Mouse (Mus musculus) embryonic facial prominence, embryonic 11.5 days (tissue): ENCODE results near the gene Bcl2a1b. TPM values are rescaled to one million over a fixed set of nuclear protein-coding genes. Genes with fewer than 3 reads are reported as not detected.
"Not testable (repeated sequence)": the region's sequence is repeated elsewhere in the genome, so short reads cannot be mapped to it uniquely, and the experiment has no call there.

Experiments used
- ATAC-seq: fragments of 200-750 bp; cut with Nextera tagmentation; replicated peaks from 2 replicates; pipeline ENCODE4 v1.8.0; 2017; ENCODE audit warnings: low read depth; ENCODE audit not compliant: insufficient number of reproducible peaks, low FRiP score, low TSS enrichment
- DNase-seq: peaks from one replicate; pipeline ENCODE4 v3.0.0-alpha.2; 2015; ENCODE audit warnings: low spot score
- H3K27ac ChIP-seq: fragments of 300-500 bp; sonication (generic); replicated peaks from 2 replicates; pipeline ENCODE4 v1.5.1; 2014; ENCODE audit warnings: mild to moderate bottlenecking, low read depth, low read length, control low read depth
- H3K27me3 ChIP-seq: fragments of 300-500 bp; sonication (generic); 2 replicates; pipeline ENCODE4 v1.6.1; 2014; ENCODE audit warnings: mild to moderate bottlenecking, low read length, moderate library complexity, mixed read lengths; ENCODE audit not compliant: control insufficient read depth, insufficient read depth
- H3K36me3 ChIP-seq: fragments of 300-500 bp; sonication (generic); replicated peaks from 2 replicates; pipeline ENCODE4 v1.6.1; 2014; ENCODE audit warnings: low read depth, mild to moderate bottlenecking, low read length, moderate library complexity, mixed read lengths; ENCODE audit not compliant: control insufficient read depth, insufficient read depth
- H3K4me1 ChIP-seq: fragments of 300-500 bp; sonication (generic); 2 replicates; pipeline ENCODE4 v1.6.1; 2014; ENCODE audit warnings: low read length, mixed read lengths; ENCODE audit not compliant: control insufficient read depth, insufficient read depth
- H3K4me2 ChIP-seq: fragments of 300-500 bp; sonication (generic); 2 replicates; pipeline ENCODE4 v1.6.1; 2014; ENCODE audit warnings: low read depth, mild to moderate bottlenecking, control low read depth, low read length, moderate library complexity
- H3K4me3 ChIP-seq: fragments of 300-500 bp; sonication (generic); 2 replicates; pipeline ENCODE4 v1.5.1; 2014; ENCODE audit warnings: low read depth, low read length, control low read depth
- H3K9ac ChIP-seq: fragments of 300-500 bp; sonication (generic); replicated peaks from 2 replicates; pipeline ENCODE4 v1.6.1; 2014; ENCODE audit warnings: mild to moderate bottlenecking, control low read depth, low read length
- H3K9me3 ChIP-seq: fragments of 300-500 bp; sonication (generic); replicated peaks from 2 replicates; pipeline ENCODE4 v1.6.1; 2016; ENCODE audit warnings: mild to moderate bottlenecking, low read length, inconsistent platforms, mixed read lengths; ENCODE audit not compliant: control insufficient read depth
- WGBS: fragments of 180-500 bp; shearing (Covaris S2); extraction: QIAGEN DNeasy Blood & Tissue Kit; methylation state at CpG from one replicate; pipeline ENCODE4 v1.1.7; 2014; 5-methylcytosine and 5-hydroxymethylcytosine counted together
- polyA plus RNA-seq: library from polyadenylated mRNA; unstranded; fragments of >200 nt; fragmentation: Nextera tagmentation; extraction: Ambion mirVana; gene quantifications from 2 replicates; pipeline ENCODE4 v1.2.1, GENCODE M21; 2014

Gene Bcl2a1b
- not detected in 2 replicates for polyA plus RNA-seq

DNA sequence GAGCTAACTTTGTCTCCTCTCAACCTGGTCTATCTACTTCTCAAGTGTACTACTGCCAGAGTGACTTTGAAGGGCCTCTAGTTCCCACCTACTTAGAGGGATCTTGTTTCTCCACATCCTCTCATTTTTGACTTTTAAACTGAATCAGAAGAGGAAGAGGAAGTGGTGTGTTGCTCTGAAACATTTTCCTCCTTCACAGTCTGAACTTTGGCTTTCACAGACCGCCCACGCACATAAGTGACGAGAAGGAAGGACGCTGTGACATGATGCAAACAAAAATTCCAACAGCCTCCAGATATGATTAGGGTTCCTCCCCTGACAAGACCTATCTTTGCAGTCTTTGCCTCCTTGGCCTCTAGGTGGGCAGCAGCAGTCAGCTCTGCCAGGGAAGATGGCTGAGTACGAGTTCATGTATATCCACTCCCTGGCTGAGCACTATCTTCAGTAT lies at the start of gene Bcl2a1b, which contains the start of gene Gm29094:
TSS of gene Bcl2a1b (plus strand) at position 241 of the 448 bp plus-strand sequence.
TSS of gene Gm29094 (plus strand) at position 411 of the 448 bp plus-strand sequence.
- not testable (repeated sequence) for H3K4me1 ChIP-seq, H3K4me3 ChIP-seq, H3K27ac ChIP-seq, H3K36me3 ChIP-seq, DNase-seq, ATAC-seq, H3K9ac ChIP-seq, H3K9me3 ChIP-seq, H3K27me3 ChIP-seq, H3K4me2 ChIP-seq
- 91% methylated on average over 5 of the region's 5 CpGs for WGBS

GRCm38 (mm10) chr9:89172539-89172938 lies 26.5 kb upstream of the Bcl2a1b start:
- H3K9ac ChIP-seq, H3K36me3 ChIP-seq, ATAC-seq, H3K4me2 ChIP-seq, H3K4me3 ChIP-seq, H3K27me3 ChIP-seq, H3K27ac ChIP-seq, DNase-seq, H3K9me3 ChIP-seq, H3K4me1 ChIP-seq: not testable (repeated sequence)

- peak; percentile 2 for DNase-seq
- not testable (repeated sequence) for H3K36me3 ChIP-seq, ATAC-seq, H3K27ac ChIP-seq, H3K4me2 ChIP-seq, H3K4me1 ChIP-seq, H3K4me3 ChIP-seq, H3K9me3 ChIP-seq, H3K9ac ChIP-seq, H3K27me3 ChIP-seq
- 34% methylated on average over 2 of the region's 3 CpGs for WGBS
Observed at GRCm38 (mm10) chr9:89178833-89179232, 20.2 kb upstream of the Bcl2a1b start.

- H3K27ac ChIP-seq, ATAC-seq, H3K27me3 ChIP-seq, H3K9me3 ChIP-seq, H3K4me2 ChIP-seq, H3K36me3 ChIP-seq, H3K4me1 ChIP-seq, H3K4me3 ChIP-seq, H3K9ac ChIP-seq, DNase-seq: not testable (repeated sequence)
- WGBS = 84% methylated on average over 2 of the region's 4 CpGs
Observed at GRCm38 (mm10) chr9:89179469-89179868, 19.5 kb upstream of the Bcl2a1b start.

DNA sequence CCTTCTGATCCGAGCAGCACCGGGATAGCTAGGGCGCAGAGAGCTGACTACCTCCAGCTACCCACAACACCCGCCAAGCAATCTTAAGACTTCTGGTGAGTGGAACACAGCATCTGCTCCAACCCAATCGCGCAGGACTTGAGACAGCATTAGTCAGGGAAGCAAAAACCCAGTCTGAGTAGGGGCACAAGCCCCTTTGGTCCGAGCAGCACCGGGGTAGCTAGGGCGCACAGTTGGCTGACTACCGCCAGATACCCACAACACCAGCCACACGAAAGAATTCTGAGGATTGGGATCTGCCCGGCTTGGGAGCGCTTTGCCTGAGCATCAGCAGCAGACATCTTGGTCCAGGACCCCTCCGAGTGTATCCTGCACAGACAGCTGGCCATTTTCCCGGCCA lies 12.0 kb upstream of the Bcl2a1b start:
- not testable (repeated sequence) for H3K9ac ChIP-seq, DNase-seq, ATAC-seq, H3K36me3 ChIP-seq, H3K27ac ChIP-seq, H3K4me1 ChIP-seq, H3K4me2 ChIP-seq, H3K9me3 ChIP-seq, H3K27me3 ChIP-seq, H3K4me3 ChIP-seq
- 75% methylated on average over 15 of the region's 15 CpGs for WGBS

DNA sequence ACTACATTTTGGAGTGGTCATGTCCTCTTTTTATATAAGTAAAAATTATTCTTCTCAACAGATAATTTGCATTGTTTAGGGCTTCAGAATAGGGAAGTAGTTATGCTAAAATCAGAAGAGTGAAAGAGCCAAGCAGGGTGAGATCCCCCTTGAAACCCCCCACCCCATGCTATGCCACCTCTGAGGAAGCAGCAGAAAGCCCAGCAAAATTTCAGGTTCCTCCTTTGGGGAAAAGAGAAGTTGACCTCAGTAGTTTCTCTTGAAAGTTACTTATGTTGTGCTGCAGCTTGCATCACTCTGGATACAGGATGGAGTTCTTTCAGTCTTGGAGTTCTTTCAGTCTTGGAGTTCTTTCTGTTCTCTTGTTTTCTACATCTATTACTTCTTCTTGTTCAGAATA lies 3.5 kb upstream of the Bcl2a1b start:
- ATAC-seq, H3K36me3 ChIP-seq, DNase-seq, H3K27me3 ChIP-seq, H3K4me2 ChIP-seq, H3K9ac ChIP-seq, H3K4me3 ChIP-seq, H3K9me3 ChIP-seq, H3K4me1 ChIP-seq, H3K27ac ChIP-seq: not testable (repeated sequence)

DNA sequence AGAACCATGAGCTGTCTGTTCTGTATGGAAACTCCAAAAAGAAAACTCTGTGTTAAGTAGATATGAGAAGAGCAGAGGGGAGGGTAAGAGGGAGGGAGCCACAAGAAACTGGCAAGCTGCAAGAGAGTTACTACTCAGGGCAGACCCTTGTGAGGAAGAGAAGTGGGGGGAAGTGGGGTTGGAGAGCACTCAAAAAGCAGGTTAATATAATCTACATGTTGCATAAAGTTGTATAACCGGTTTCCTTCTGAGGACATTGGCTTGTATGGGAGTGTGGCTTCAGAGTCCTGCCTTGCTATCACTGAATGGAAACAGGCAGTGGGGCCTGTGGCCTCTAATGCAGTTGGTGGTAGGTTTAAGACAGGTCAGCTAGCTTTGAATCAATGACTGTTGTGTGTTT lies 1.5 kb upstream of the Bcl2a1b start:
- H3K4me2 ChIP-seq, H3K9ac ChIP-seq, H3K36me3 ChIP-seq, H3K4me3 ChIP-seq, ATAC-seq, H3K4me1 ChIP-seq, H3K9me3 ChIP-seq, H3K27ac ChIP-seq, DNase-seq, H3K27me3 ChIP-seq: not testable (repeated sequence)
- WGBS = no CpG with 5 or more reads among the region's 1 CpGs

- H3K4me2 ChIP-seq, ATAC-seq, H3K4me3 ChIP-seq, H3K27ac ChIP-seq, H3K9ac ChIP-seq, H3K36me3 ChIP-seq, H3K9me3 ChIP-seq, H3K27me3 ChIP-seq, H3K4me1 ChIP-seq, DNase-seq: not testable (repeated sequence)
- WGBS = 88% methylated on average over 3 of the region's 3 CpGs
Observed at GRCm38 (mm10) chr9:89198349-89198748, 660 bp upstream of the Bcl2a1b start.
